Mouse (Mus musculus) MEL (cell line): ENCODE measurements around the gene Arl6ip5. TPM values are rescaled to one million over a fixed set of nuclear protein-coding genes. Genes with fewer than 3 reads are reported as not detected.
A peak's percentile ranks its signal among the peaks of the same experiment; 100 is the strongest.

Source experiments
- DNase-seq: peaks from one replicate; pipeline ENCODE4 v3.0.0; 2011; ENCODE audit warnings: low read depth, low spot score
- H3K27ac ChIP-seq: 2 replicates; pipeline ENCODE4 v1.5.1; 2012; ENCODE audit warnings: low read depth, mild to moderate bottlenecking, control low read depth, low read length, moderate library complexity; ENCODE audit not compliant: control insufficient read depth
- H3K27me3 ChIP-seq, 2 experiments: fragments of 150-350 bp in 1 of 2; sonication (generic) in 1 of 2; 2 replicates each; pipeline ENCODE4 v1.6.1; 2012; ENCODE audit warnings: low read length in 2 of 2, mild to moderate bottlenecking in 2 of 2, improper control_type of control experiment in 1 of 2, moderate library complexity in 1 of 2; ENCODE audit not compliant: insufficient read depth in 2 of 2, control insufficient read depth in 1 of 2
- H3K36me3 ChIP-seq, 2 experiments: 2 replicates each; pipeline ENCODE4 v1.6.1; 2012 to 2014; ENCODE audit warnings: low read length in 2 of 2, improper control_type of control experiment in 1 of 2, inconsistent platforms in 1 of 2, mild to moderate bottlenecking in 1 of 2; ENCODE audit not compliant: insufficient read depth in 2 of 2, control insufficient read depth in 1 of 2
- H3K4me1 ChIP-seq, 2 experiments: fragments of 150-350 bp in 1 of 2; sonication (generic) in 1 of 2; 2 replicates each; pipeline ENCODE4 v1.6.1; 2012; ENCODE audit warnings: low read length in 2 of 2, improper control_type of control experiment in 1 of 2, mild to moderate bottlenecking in 1 of 2; ENCODE audit not compliant: insufficient read depth in 2 of 2, control insufficient read depth in 1 of 2
- H3K4me3 ChIP-seq, 2 experiments: fragments of 150-350 bp in 1 of 2; sonication (generic) in 1 of 2; 2 replicates each; pipeline ENCODE4 v1.5.1; 2012; ENCODE audit warnings: low read depth in 2 of 2, low read length in 2 of 2, mild to moderate bottlenecking in 2 of 2, moderate library complexity in 2 of 2, control low read depth in 1 of 2, improper control_type of control experiment in 1 of 2; ENCODE audit not compliant: control insufficient read depth in 1 of 2, insufficient read depth in 1 of 2
- H3K79me2 ChIP-seq: 2 replicates; pipeline ENCODE4 v1.6.1; 2012; ENCODE audit warnings: mild to moderate bottlenecking, low read length, moderate library complexity; ENCODE audit not compliant: control insufficient read depth, poor library complexity, insufficient read depth
- H3K9ac ChIP-seq: 2 replicates; pipeline ENCODE4 v1.6.1; 2012; ENCODE audit warnings: low read depth, mild to moderate bottlenecking, control low read depth, low read length, moderate library complexity; ENCODE audit not compliant: control insufficient read depth, poor library complexity, severe bottlenecking
- H3K9me3 ChIP-seq: fragments of 150-350 bp; sonication (generic); replicated peaks from 2 replicates; pipeline ENCODE4 v1.6.1; 2012; ENCODE audit warnings: mild to moderate bottlenecking, low read length, improper control_type of control experiment, moderate library complexity; ENCODE audit not compliant: insufficient read depth
- BHLHE40 ChIP-seq: IDR thresholded peaks from 2 replicates; pipeline ENCODE4 v1.6.1; 2012; ENCODE audit warnings: low read depth, mild to moderate bottlenecking, inconsistent platforms, low read length, improper control_type of control experiment, borderline replicate concordance
- CTCF ChIP-seq, 3 experiments: IDR thresholded peaks in 2 of 3; conservative IDR thresholded peaks in 1 of 3; 2 replicates each; pipeline ENCODE4 v1.5.1; 2011 to 2012; ENCODE audit warnings: low read length in 3 of 3, low read depth in 2 of 3, mild to moderate bottlenecking in 2 of 3, improper control_type of control experiment in 1 of 3, inconsistent platforms in 1 of 3, mixed read lengths in 1 of 3, moderate library complexity in 1 of 3; ENCODE audit not compliant: control insufficient read depth in 1 of 3, insufficient read depth in 1 of 3, poor library complexity in 1 of 3, severe bottlenecking in 1 of 3
- E2F4 ChIP-seq: IDR thresholded peaks from 2 replicates; pipeline ENCODE4 v1.6.1; 2011; ENCODE audit warnings: low read depth, low read length, improper control_type of control experiment, borderline replicate concordance
- ELF1 ChIP-seq: IDR thresholded peaks from 2 replicates; pipeline ENCODE4 v1.6.1; 2014; ENCODE audit warnings: low read depth, mild to moderate bottlenecking, inconsistent platforms, low read length, improper control_type of control experiment, moderate library complexity
- ETS1 ChIP-seq: IDR thresholded peaks from 2 replicates; pipeline ENCODE4 v1.6.1; 2012; ENCODE audit warnings: low read depth, mild to moderate bottlenecking, inconsistent platforms, low read length, improper control_type of control experiment, moderate library complexity
- GABPA ChIP-seq: IDR thresholded peaks from 2 replicates; pipeline ENCODE4 v1.6.1; 2012; ENCODE audit warnings: low read depth, mild to moderate bottlenecking, inconsistent platforms, low read length, improper control_type of control experiment, moderate library complexity
- GATA1 ChIP-seq: IDR thresholded peaks from 2 replicates; pipeline ENCODE4 v1.6.1; 2011; ENCODE audit warnings: low read depth, low read length, improper control_type of control experiment
- HCFC1 ChIP-seq: IDR thresholded peaks from 2 replicates; pipeline ENCODE4 v1.6.1; 2012; ENCODE audit warnings: low read depth, mild to moderate bottlenecking, inconsistent platforms, low read length, improper control_type of control experiment, moderate library complexity
- JUND ChIP-seq: IDR thresholded peaks from 2 replicates; pipeline ENCODE4 v1.6.1; 2011; ENCODE audit warnings: low read depth, mild to moderate bottlenecking, improper control_type of control experiment, low read length
- KAT2A ChIP-seq: conservative IDR thresholded peaks from 2 replicates; pipeline ENCODE4 v1.6.1; 2012; ENCODE audit warnings: low read depth, low read length, improper control_type of control experiment, inconsistent platforms
- MAZ ChIP-seq: IDR thresholded peaks from 2 replicates; pipeline ENCODE4 v1.6.1; 2012; ENCODE audit warnings: low read depth, mild to moderate bottlenecking, inconsistent platforms, low read length, improper control_type of control experiment
- MXI1 ChIP-seq: IDR thresholded peaks from 2 replicates; pipeline ENCODE4 v1.6.1; 2011; ENCODE audit warnings: mild to moderate bottlenecking, low read depth, low read length, improper control_type of control experiment
- MYB ChIP-seq: IDR thresholded peaks from 2 replicates; pipeline ENCODE4 v1.6.1; 2011; ENCODE audit warnings: mild to moderate bottlenecking, low read depth, low read length, improper control_type of control experiment
- MYC ChIP-seq: IDR thresholded peaks from 2 replicates; pipeline ENCODE4 v1.6.1; 2011; ENCODE audit warnings: low read depth, mild to moderate bottlenecking, low read length, improper control_type of control experiment, moderate library complexity
- NELFE ChIP-seq: IDR thresholded peaks from 2 replicates; pipeline ENCODE4 v1.6.1; 2011; ENCODE audit warnings: low read depth, low read length, improper control_type of control experiment
- NRF1 ChIP-seq: IDR thresholded peaks from 2 replicates; pipeline ENCODE4 v1.6.1; 2014; ENCODE audit warnings: low read depth, mild to moderate bottlenecking, inconsistent platforms, low read length, improper control_type of control experiment, moderate library complexity; ENCODE audit not compliant: poor library complexity, insufficient read depth, severe bottlenecking
- POLR2AphosphoS2 ChIP-seq: IDR thresholded peaks from 2 replicates; pipeline ENCODE4 v1.6.1; 2011; ENCODE audit warnings: low read length, improper control_type of control experiment
- POLR2AphosphoS5 ChIP-seq: IDR thresholded peaks from 2 replicates; pipeline ENCODE4 v1.6.1; 2012; ENCODE audit warnings: low read depth, borderline replicate concordance, mild to moderate bottlenecking, inconsistent platforms, low read length, moderate library complexity, mixed read lengths
- SIN3A ChIP-seq: IDR thresholded peaks from 2 replicates; pipeline ENCODE4 v1.6.1; 2012; ENCODE audit warnings: low read length, improper control_type of control experiment, inconsistent platforms
- SMC3 ChIP-seq: IDR thresholded peaks from 2 replicates; pipeline ENCODE4 v1.6.1; 2011; ENCODE audit warnings: low read depth, low read length, improper control_type of control experiment
- TAL1 ChIP-seq: IDR thresholded peaks from 2 replicates; pipeline ENCODE4 v1.6.1; 2012; ENCODE audit warnings: mild to moderate bottlenecking, inconsistent platforms, low read length, moderate library complexity, mixed read lengths
- TBP ChIP-seq: IDR thresholded peaks from 2 replicates; pipeline ENCODE4 v1.8.0; 2011; ENCODE audit warnings: low read depth, low read length, improper control_type of control experiment
- TCF12 ChIP-seq: IDR thresholded peaks from 2 replicates; pipeline ENCODE4 v1.6.1; 2014; ENCODE audit warnings: low read depth, mild to moderate bottlenecking, inconsistent platforms, low read length, improper control_type of control experiment, moderate library complexity
- UBTF ChIP-seq: IDR thresholded peaks from 2 replicates; pipeline ENCODE4 v1.6.1; 2012; ENCODE audit warnings: low read depth, mild to moderate bottlenecking, inconsistent platforms, low read length, improper control_type of control experiment, moderate library complexity, borderline replicate concordance; ENCODE audit not compliant: insufficient read depth
- USF1 ChIP-seq: IDR thresholded peaks from 2 replicates; pipeline ENCODE4 v1.6.1; 2014; ENCODE audit warnings: low read depth, mild to moderate bottlenecking, inconsistent platforms, low read length, improper control_type of control experiment, moderate library complexity
- USF2 ChIP-seq, 2 experiments: IDR thresholded peaks; 2 replicates each; pipeline ENCODE4 v1.6.1; 2011 to 2012; ENCODE audit warnings: improper control_type of control experiment in 2 of 2, low read length in 2 of 2, borderline replicate concordance in 1 of 2, inconsistent platforms in 1 of 2, low read depth in 1 of 2, mild to moderate bottlenecking in 1 of 2; ENCODE audit not compliant: insufficient read depth in 1 of 2
- ZC3H11A ChIP-seq: IDR thresholded peaks from 2 replicates; pipeline ENCODE4 v1.6.1; 2012; ENCODE audit warnings: low read depth, mild to moderate bottlenecking, inconsistent platforms, low read length, improper control_type of control experiment
- ZKSCAN1 ChIP-seq: IDR thresholded peaks from 2 replicates; pipeline ENCODE4 v1.6.1; 2012; ENCODE audit warnings: low read depth, mild to moderate bottlenecking, inconsistent platforms, low read length, improper control_type of control experiment, moderate library complexity
- ZMIZ1 ChIP-seq: IDR thresholded peaks from 2 replicates; pipeline ENCODE4 v1.6.1; 2012; ENCODE audit warnings: low read depth, mild to moderate bottlenecking, inconsistent platforms, low read length, improper control_type of control experiment, moderate library complexity
- ZNF384 ChIP-seq: IDR thresholded peaks from 2 replicates; pipeline ENCODE4 v1.6.1; 2012; ENCODE audit warnings: low read depth, mild to moderate bottlenecking, inconsistent platforms, low read length, improper control_type of control experiment
- polyA plus RNA-seq, 2 experiments: library from polyadenylated mRNA; stranded (reverse) in 1 of 2; unstranded in 1 of 2; fragments of >175 nt in 1 of 2; fragments of >200 nt in 1 of 2; gene quantifications; 2 replicates each; pipeline versions ENCODE4 v1.2.1 to v1.2.4; 2012; ENCODE audit warnings: low replicate concordance in 2 of 2, low read depth in 1 of 2; ENCODE audit not compliant: insufficient read length in 2 of 2, insufficient read depth in 1 of 2, missing spikeins in 1 of 2
- total RNA-seq: library from RNA; depleted of rRNA; stranded (reverse); fragments of 300-350 nt; gene quantifications from 2 replicates; pipeline ENCODE4 v1.2.3, GENCODE M21; 2012

Arl6ip5 gene
- total and polyA plus RNA-seq, 3 experiments = 39.4 to 113 TPM; not detected in 1

- H3K27ac ChIP-seq = no peak overlapping the region
- peaks cover 2 to 30% of the 10 kb centered on the region in 2 experiments for H3K36me3 ChIP-seq
Observed at GRCm38 (mm10) chr6:97216154-97216821, 5.8 kb downstream of the Arl6ip5 start.

GRCm38 (mm10) chr6:97220672-97221071 lies 10.2 kb downstream of the Arl6ip5 start:
- TF ChIP-seq POLR2AphosphoS5 (no peak), ZMIZ1 (no peak), MXI1 (no peak), ZKSCAN1 (no peak), UBTF (no peak), POLR2AphosphoS2 (no peak), MYB (no peak), MYC (no peak), BHLHE40 (no peak), ZNF384 (no peak), NRF1 (no peak), TCF12 (no peak), SIN3A (no peak), NELFE (no peak), TBP (no peak), ELF1 (no peak), USF2 (IDR thresholded peaks at IDR 0.05; ENCODE audit: borderline replicate concordance in 1 of 2, insufficient read depth in 1 of 2, low read depth in 1 of 2, low read length in 2 of 2) (no peak), CTCF (IDR thresholded peaks at IDR 0.05 in 2 of 3, conservative IDR thresholded peaks at IDR 0.05 in 1 of 3; ENCODE audit: control insufficient read depth in 1 of 3, insufficient read depth in 1 of 3, low read depth in 2 of 3, low read length in 3 of 3, poor library complexity in 1 of 3, severe bottlenecking in 1 of 3) (no peak), SMC3 (no peak), HCFC1 (no peak)
- no peak overlapping the region for H3K27ac ChIP-seq
- H3K9me3 ChIP-seq = no peaks in the 10 kb centered on the region
- DNase-seq = no peak
- H3K36me3 ChIP-seq = peaks cover 6 to 19% of the 10 kb centered on the region in 2 experiments
- H3K27me3 ChIP-seq = no peaks in the 10 kb centered on the region
- H3K4me3 ChIP-seq = no peak overlapping the region
- H3K79me2 ChIP-seq = peaks cover 28% of the 10 kb centered on the region
- no peak overlapping the region for H3K9ac ChIP-seq
- peaks cover 17 to 23% of the 10 kb centered on the region in 2 experiments for H3K4me1 ChIP-seq

More at GRCm38 (mm10) chr6:97216154-97216821, 5.8 kb downstream of the Arl6ip5 start:
- Histone ChIP-seq H3K9ac (no peak overlapping the region), H3K4me1 (peaks cover 13 to 27% of the 10 kb centered on the region in 2 experiments), H3K4me3 (no peak overlapping the region), H3K9me3 (no peaks in the 10 kb centered on the region), H3K27me3 (no peaks in the 10 kb centered on the region), H3K79me2 (peaks cover 40% of the 10 kb centered on the region)
- no peak for TF ChIP-seq ZKSCAN1
- TF ChIP-seq KAT2A = no peak
- TF ChIP-seq TAL1 = no peak
- TF ChIP-seq POLR2AphosphoS2 = no peak
- no peak for TF ChIP-seq CTCF (IDR thresholded peaks at IDR 0.05 in 2 of 3, conservative IDR thresholded peaks at IDR 0.05 in 1 of 3; ENCODE audit: control insufficient read depth in 1 of 3, insufficient read depth in 1 of 3, low read depth in 2 of 3, low read length in 3 of 3, poor library complexity in 1 of 3, severe bottlenecking in 1 of 3)
- TF ChIP-seq ETS1 = peak; percentile 53
- TF ChIP-seq GATA1 = 0 out of 2 replicates have a peak, but pooled peaks have one; percentile 7
- TF ChIP-seq MAZ = no peak
- TF ChIP-seq GABPA = no peak
- TF ChIP-seq USF1 = no peak
- no peak for TF ChIP-seq ZC3H11A
- TF ChIP-seq JUND = no peak
- TF ChIP-seq E2F4 = no peak
- DNase-seq = no peak
